Mouse (Mus musculus): ENCODE results near the gene Tmem183a.

- TF ChIP-seq POLR2A (IDR thresholded peaks at IDR 0.05; ENCODE audit: borderline replicate concordance, control insufficient read depth, low read depth, low read length) (no peak), CTCF (IDR thresholded peaks at IDR 0.05; ENCODE audit: control insufficient read depth, insufficient read depth, low read length) (no peak)
Measured at GRCm38 (mm10) chr1:134335924-134336810, 25.6 kb downstream of the Tmem183a start.

Data from bone marrow, adult 2 months (tissue).